24 mouse cellular contexts compared by ENCODE assay signal in genomic region chr12:98213332-98213731, GRCm38 (mm10). TPM values are rescaled to one million over a fixed set of nuclear protein-coding genes. Genes with fewer than 3 reads are reported as not detected.
A peak's percentile ranks its signal among the peaks of the same experiment; 100 is the strongest.
DNase-seq lines count a peak whose midpoint lies in the region; ATAC-seq and TF ChIP-seq lines count a peak whose summit lies in the region.
"Had no signal": no experiment of that assay in that cellular context is flagged by ENCODE, and none has a peak within 500 bp of the region (broad histone marks: within the 10 kb centered on the region; RNA-seq: fewer than 3 reads in every experiment).

No protein-coding gene starts in this region.

- H3K4me2 ChIP-seq in hindbrain, embryonic 13.5 days, result no peak overlapping the region
- H3K4me2 ChIP-seq in midbrain, postnatal 0 days (ENCODE audit: low read depth, low read length, poor library complexity, severe bottlenecking), result no peak overlapping the region
- no peak overlapping the region for H3K4me2 ChIP-seq in midbrain, embryonic 15.5 days
- H3K4me2 ChIP-seq: embryonic facial prominence, embryonic 13.5 days; forebrain, embryonic 12.5 days; forebrain, embryonic 15.5 days; heart, embryonic 13.5 days; hindbrain, embryonic 12.5 days had no signal

- ATAC-seq in hindbrain, embryonic 13.5 days (ENCODE audit: low FRiP score), result peak; percentile 41; the same call in 1 of the 2 replicates
- ATAC-seq in midbrain, postnatal 0 days (ENCODE audit: low FRiP score), result 0 out of 2 replicates have a peak, but pooled peaks have one; percentile 23
- no peak for ATAC-seq in midbrain, embryonic 15.5 days (replicated peaks)
- ATAC-seq in monocyte, adult 5-6 weeks (replicated peaks; ENCODE audit: insufficient number of reproducible peaks, low FRiP score, low TSS enrichment, poor library complexity, severe bottlenecking), result 0 out of 2 replicates have a peak, but pooled peaks have one; percentile 25

- TF ChIP-seq CTCF in midbrain, postnatal 0 days (IDR thresholded peaks at IDR 0.05), result no peak

- WGBS in hindbrain, embryonic 13.5 days, result 94% methylated on average over 7 of the region's 7 CpGs
- 96% methylated on average over 7 of the region's 7 CpGs for WGBS in hindbrain, embryonic 10.5 days
- WGBS in midbrain, postnatal 0 days, result 90% methylated on average over 7 of the region's 7 CpGs
- WGBS in midbrain, embryonic 15.5 days, result 93% methylated on average over 7 of the region's 7 CpGs

- H3K36me3 ChIP-seq in hindbrain, embryonic 13.5 days, result peaks cover 12% of the 10 kb centered on the region; the same call in 1 of the 2 replicates
- peaks cover 26% of the 10 kb centered on the region for H3K36me3 ChIP-seq in hindbrain, embryonic 10.5 days
- H3K36me3 ChIP-seq in midbrain, postnatal 0 days (ENCODE audit: insufficient read depth, low read length), result peaks cover 5% of the 10 kb centered on the region; the same call in 1 of the 2 replicates
- H3K36me3 ChIP-seq in midbrain, embryonic 15.5 days (replicated peaks), result 0 out of 2 replicates have a peak, but pooled peaks cover 3% of the 10 kb centered on the region
- H3K36me3 ChIP-seq: forebrain, embryonic 15.5 days had no signal

- H3K9me3 ChIP-seq in hindbrain, embryonic 13.5 days, result no peaks in the 10 kb centered on the region
- H3K9me3 ChIP-seq in hindbrain, embryonic 10.5 days, result no peaks in the 10 kb centered on the region
- H3K9me3 ChIP-seq in midbrain, postnatal 0 days (ENCODE audit: low read length), result no peaks in the 10 kb centered on the region
- no peaks in the 10 kb centered on the region for H3K9me3 ChIP-seq in midbrain, embryonic 15.5 days
- H3K9me3 ChIP-seq: embryonic facial prominence, embryonic 10.5 days; embryonic facial prominence, embryonic 13.5 days; forebrain, embryonic 12.5 days; forebrain, embryonic 15.5 days; heart, embryonic 13.5 days; hindbrain, embryonic 12.5 days had no signal

- H3K27me3 ChIP-seq in hindbrain, embryonic 13.5 days, result no peaks in the 10 kb centered on the region
- no peaks in the 10 kb centered on the region for H3K27me3 ChIP-seq in hindbrain, embryonic 10.5 days (ENCODE audit: insufficient read depth, poor library complexity, severe bottlenecking)
- H3K27me3 ChIP-seq in midbrain, postnatal 0 days (ENCODE audit: insufficient read depth, low read length), result no peaks in the 10 kb centered on the region
- H3K27me3 ChIP-seq in midbrain, embryonic 15.5 days (replicated peaks), result no peaks in the 10 kb centered on the region
- H3K27me3 ChIP-seq: embryonic facial prominence, embryonic 13.5 days; forebrain, embryonic 12.5 days; forebrain, embryonic 15.5 days; heart, embryonic 13.5 days; hindbrain, embryonic 12.5 days had no signal

- no peak overlapping the region for H3K4me3 ChIP-seq in hindbrain, embryonic 13.5 days
- no peak overlapping the region for H3K4me3 ChIP-seq in hindbrain, embryonic 10.5 days
- no peak overlapping the region for H3K4me3 ChIP-seq in midbrain, postnatal 0 days (ENCODE audit: low read depth, low read length)
- H3K4me3 ChIP-seq in midbrain, embryonic 15.5 days, result no peak overlapping the region
- H3K4me3 ChIP-seq: embryonic facial prominence, embryonic 10.5 days; embryonic facial prominence, embryonic 13.5 days; erythroblast, embryonic 14.5 days; forebrain, embryonic 12.5 days; forebrain, embryonic 15.5 days; heart, adult 2 months; heart, embryonic 13.5 days; hindbrain, embryonic 12.5 days had no signal

- H3K4me1 ChIP-seq in hindbrain, embryonic 13.5 days (replicated peaks), result peaks cover 13% of the 10 kb centered on the region
- H3K4me1 ChIP-seq in hindbrain, embryonic 10.5 days (replicated peaks), result peaks cover 13% of the 10 kb centered on the region
- H3K4me1 ChIP-seq in midbrain, postnatal 0 days (ENCODE audit: insufficient read depth, low read length), result no peaks in the 10 kb centered on the region
- H3K4me1 ChIP-seq in midbrain, embryonic 15.5 days, result no peaks in the 10 kb centered on the region
- H3K4me1 ChIP-seq: forebrain, embryonic 12.5 days; forebrain, embryonic 15.5 days had no signal

- H3K9ac ChIP-seq in hindbrain, embryonic 13.5 days, result no peak overlapping the region
- no peak overlapping the region for H3K9ac ChIP-seq in midbrain, postnatal 0 days (replicated peaks; ENCODE audit: low read length, poor library complexity, severe bottlenecking)
- no peak overlapping the region for H3K9ac ChIP-seq in midbrain, embryonic 15.5 days
- H3K9ac ChIP-seq: embryonic facial prominence, embryonic 13.5 days; forebrain, embryonic 12.5 days; forebrain, embryonic 15.5 days; heart, embryonic 13.5 days; hindbrain, embryonic 12.5 days had no signal

- DNase-seq in hindbrain, embryonic 10.5 days (ENCODE audit: low spot score), result no peak
- no peak for DNase-seq in midbrain, postnatal 0 days (ENCODE audit: low spot score)
- DNase-seq in adrenal gland, postnatal 4 days (ENCODE audit: low spot score in 2 of 2), result no peak
- DNase-seq: adrenal gland, adult 2 months; adrenal gland, postnatal 14 days; cerebellum, adult 11-12 months; cerebellum, adult 8-10 months; embryo, embryonic 11 days; gastrocnemius, postnatal 25 days; heart, adult 2 months; heart, postnatal 14 days; heart, postnatal 4 days had no signal

- no peak overlapping the region for H3K27ac ChIP-seq in hindbrain, embryonic 13.5 days
- no peak overlapping the region for H3K27ac ChIP-seq in hindbrain, embryonic 10.5 days
- no peak overlapping the region for H3K27ac ChIP-seq in midbrain, postnatal 0 days (ENCODE audit: low read depth, low read length)
- no peak overlapping the region for H3K27ac ChIP-seq in midbrain, embryonic 15.5 days
- H3K27ac ChIP-seq: embryonic facial prominence, embryonic 10.5 days; embryonic facial prominence, embryonic 13.5 days; forebrain, embryonic 12.5 days; forebrain, embryonic 15.5 days; heart, adult 2 months; heart, embryonic 13.5 days; hindbrain, embryonic 12.5 days had no signal

RNA-seq across cellular contexts. Expression of gene Galc, which starts 45.9 kb away (rescaled TPM):
- polyA plus RNA-seq in hindbrain, embryonic 13.5 days (2015; fragmentation: Nextera tagmentation; extraction: Ambion mirVana), result 11.3 and 12.5 TPM in 2 replicates
- polyA plus RNA-seq in hindbrain, embryonic 10.5 days (2016; fragmentation: Nextera tagmentation; extraction: Ambion mirVana), result 12.8 and 13.9 TPM in 2 replicates
- 11.1 and 18.1 TPM in 2 replicates for total RNA-seq in midbrain, postnatal 0 days (2014; rRNA removed)
- 10.7 and 11.7 TPM in 2 replicates for polyA plus RNA-seq in midbrain, postnatal 0 days (2015; fragmentation: Nextera tagmentation; extraction: Ambion mirVana)
- polyA plus RNA-seq in midbrain, embryonic 15.5 days (2015; fragmentation: Nextera tagmentation; extraction: Ambion mirVana), result 10.0 and 10.7 TPM in 2 replicates
- 10.6 to 15.5 TPM (median 12.9 TPM) in 3 replicates for total RNA-seq in monocyte, adult 5-6 weeks (2017)
- 10 to 100 TPM; 15.3 to 18.2 TPM for total RNA-seq in adrenal gland, postnatal 4 days (2021)
- total RNA-seq: MEL had no signal
- polyA plus RNA-seq: erythroblast, embryonic 14.5 days had no signal

RNA-seq across cellular contexts. Expression of gene Gpr65, which starts 55.1 kb away (rescaled TPM):
- polyA plus RNA-seq in hindbrain, embryonic 13.5 days (2015; fragmentation: Nextera tagmentation; extraction: Ambion mirVana), result 0.30 and 0.44 TPM in 2 replicates
- 0.25 and 0.64 TPM in 2 replicates for polyA plus RNA-seq in hindbrain, embryonic 10.5 days (2016; fragmentation: Nextera tagmentation; extraction: Ambion mirVana)
- 0.66 and 1.3 TPM in 2 replicates for total RNA-seq in midbrain, postnatal 0 days (2014; rRNA removed)
- 0.16 and 0.28 TPM in 2 replicates for polyA plus RNA-seq in midbrain, postnatal 0 days (2015; fragmentation: Nextera tagmentation; extraction: Ambion mirVana)
- polyA plus RNA-seq in midbrain, embryonic 15.5 days (2015; fragmentation: Nextera tagmentation; extraction: Ambion mirVana), result 0.19 and 0.49 TPM in 2 replicates
- 70.8 to 90.6 TPM (median 78.1 TPM) in 3 replicates for total RNA-seq in monocyte, adult 5-6 weeks (2017)
- 1 to 10 TPM; 1.7 to 1.9 TPM for total RNA-seq in adrenal gland, postnatal 4 days (2021)
- total RNA-seq: MEL had no signal
- polyA plus RNA-seq: C2C12; erythroblast, embryonic 14.5 days had no signal
